Mouse (Mus musculus) lung, postnatal 0 days (tissue): ENCODE data around the gene Maff.

ENCODE experiments used
- CTCF ChIP-seq: IDR thresholded peaks from 2 replicates; pipeline ENCODE4 v1.5.1; 2016; ENCODE audit warnings: antibody characterized with exemption, mild to moderate bottlenecking
- EP300 ChIP-seq: IDR thresholded peaks from 2 replicates; pipeline ENCODE4 v1.6.1; 2016; ENCODE audit warnings: antibody characterized with exemption, mild to moderate bottlenecking, control low read depth

- no peak for TF ChIP-seq CTCF
- no peak for TF ChIP-seq EP300
These were observed 20.7 kb upstream of the Maff start for GRCm38 (mm10) chr15:79325742-79326141.
